Mouse (Mus musculus) frontal cortex, postnatal 10 days (tissue): ENCODE data around the gene Ly75.

ENCODE experiments used
- DNase-seq, 2 experiments: peaks; one replicate each; pipeline ENCODE4 v3.0.0; 2022; ENCODE audit warnings: low spot score in 2 of 2, mixed read lengths in 1 of 2

Ly75 gene

DNA sequence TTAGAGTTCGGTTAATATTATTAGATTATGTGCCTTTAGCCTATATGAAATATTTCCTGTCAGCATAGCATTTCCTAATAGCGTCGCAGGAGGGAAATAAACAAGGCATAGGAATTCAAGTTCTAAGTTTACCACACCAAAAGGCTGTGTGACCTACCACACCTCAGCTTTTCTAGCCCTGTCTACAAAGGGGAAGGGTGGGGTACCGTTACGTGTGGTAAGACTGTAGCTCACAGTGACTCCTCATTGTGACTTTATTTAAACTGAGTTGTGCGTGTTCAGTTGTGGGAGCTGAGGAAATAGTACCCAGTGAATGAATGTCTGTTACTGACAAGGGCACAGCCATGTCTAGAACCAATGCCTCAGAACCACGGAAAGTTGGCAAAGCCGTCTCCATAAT, 8.0 kb downstream of the Ly75 start:
- DNase-seq = no peak

DNA sequence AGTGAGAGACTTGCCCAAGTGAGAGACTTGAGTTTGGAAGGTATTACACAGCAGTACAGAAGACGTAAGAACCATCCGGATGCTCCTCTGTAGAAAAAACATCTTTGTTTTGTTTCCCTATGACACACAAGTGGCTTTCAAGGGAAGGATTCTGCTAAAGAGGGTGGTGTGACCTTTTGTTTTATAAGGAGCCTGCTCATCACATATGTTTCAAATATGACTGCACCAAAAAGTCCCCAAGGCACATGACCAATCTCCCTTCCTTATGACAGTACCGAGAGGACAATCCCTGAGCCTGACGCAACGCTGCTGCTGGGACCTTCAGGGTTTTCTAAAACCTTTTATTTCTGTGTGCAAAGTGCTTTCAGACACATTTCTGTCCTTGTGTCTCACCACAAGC, 12.9 kb downstream of the Ly75 start:
- no peak for DNase-seq

DNA sequence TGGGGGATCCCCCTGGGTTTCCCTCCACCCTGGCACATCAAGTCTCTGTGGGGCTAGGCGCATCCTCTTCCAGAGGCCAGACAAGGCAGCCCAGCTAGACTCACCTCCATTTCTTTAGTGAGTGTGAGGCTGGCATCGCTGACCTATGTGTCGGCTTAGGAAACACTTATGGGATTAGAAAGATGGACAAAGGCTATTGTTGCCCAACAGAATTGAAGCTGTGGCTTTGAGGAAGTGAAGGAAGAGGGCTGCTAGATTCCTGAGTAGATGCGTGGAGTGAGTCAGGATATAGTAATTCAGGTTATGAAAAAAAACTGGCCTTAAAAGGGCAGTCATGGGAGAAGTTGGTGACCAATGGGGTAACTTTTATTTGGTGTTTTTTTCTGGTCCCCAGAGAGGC, 13.6 kb downstream of the Ly75 start:
- no peak for DNase-seq

DNA sequence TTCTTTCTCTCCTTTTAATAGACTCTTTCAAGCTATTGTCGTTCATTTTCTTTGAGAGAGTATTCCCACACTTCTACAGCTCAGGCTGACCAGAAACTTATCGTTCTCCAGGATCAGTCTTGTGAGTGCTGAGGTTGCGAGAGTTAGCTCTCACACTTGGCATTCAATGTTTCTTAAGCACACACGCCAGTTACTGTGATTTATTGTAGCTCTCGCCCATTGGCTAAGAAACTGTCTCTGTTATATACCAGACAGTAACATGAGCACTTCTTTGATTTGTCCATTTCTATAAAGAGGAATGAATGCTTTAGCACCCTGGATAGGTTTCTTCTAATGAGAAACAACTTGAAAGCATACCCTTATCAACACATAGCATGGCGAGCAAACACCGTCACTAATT, 15.2 kb downstream of the Ly75 start:
- DNase-seq = no peak

DNA sequence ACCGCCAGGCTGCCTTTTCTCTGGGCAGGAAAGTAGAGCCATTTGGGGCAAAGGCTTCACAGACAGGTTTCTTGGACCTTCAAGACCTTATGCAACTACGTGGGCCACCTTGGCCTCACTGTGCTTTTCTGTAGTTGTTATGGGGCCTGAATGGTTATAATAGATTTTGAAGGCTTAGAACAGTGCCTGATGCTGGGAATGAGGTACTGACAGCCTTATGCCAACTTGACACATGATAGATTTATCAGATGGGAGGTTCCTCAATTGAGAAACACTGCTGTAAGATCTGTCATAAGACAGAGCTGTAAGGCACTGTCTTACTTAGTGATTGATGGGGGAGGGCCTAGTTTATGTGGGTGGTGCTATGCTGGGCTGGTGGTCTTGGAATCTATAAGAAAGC, 15.9 kb downstream of the Ly75 start:
- no peak for DNase-seq

DNA sequence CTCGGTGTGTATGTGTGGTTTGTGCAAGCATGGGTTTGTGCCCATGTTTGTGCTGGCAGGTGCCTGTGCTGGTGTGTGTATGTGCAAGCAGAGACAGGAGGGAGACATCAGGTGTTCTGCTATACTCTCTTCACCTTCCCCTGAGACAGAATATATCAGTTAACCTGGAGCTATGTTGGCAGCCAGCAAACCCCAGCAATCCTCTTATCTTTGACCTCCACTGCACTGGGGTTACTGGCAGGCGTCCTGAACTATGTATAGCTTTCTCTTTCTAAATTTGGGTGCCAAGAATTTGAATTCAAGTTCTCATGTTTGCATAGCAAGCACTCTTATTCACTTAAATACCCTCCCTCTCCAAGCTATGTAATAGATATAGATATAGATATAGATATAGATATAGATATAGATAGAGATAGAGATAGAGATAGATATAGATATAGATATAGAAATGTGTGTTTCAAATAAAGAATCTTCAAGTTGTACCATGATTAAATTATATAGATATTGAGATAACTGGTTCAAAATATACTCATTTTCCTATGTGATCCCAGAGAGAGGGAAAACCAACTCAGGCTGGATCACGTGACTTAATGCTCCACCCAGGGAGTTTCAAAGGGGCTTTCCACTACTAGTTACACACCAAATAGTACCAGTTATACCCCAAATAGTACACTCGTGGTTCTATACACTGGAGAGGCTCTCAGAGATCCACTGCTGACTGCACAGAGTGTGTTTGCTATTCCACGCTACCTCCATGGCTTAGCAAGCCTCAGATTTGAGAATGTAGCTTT, 17.1 kb downstream of the Ly75 start:
- no peak for DNase-seq

DNA sequence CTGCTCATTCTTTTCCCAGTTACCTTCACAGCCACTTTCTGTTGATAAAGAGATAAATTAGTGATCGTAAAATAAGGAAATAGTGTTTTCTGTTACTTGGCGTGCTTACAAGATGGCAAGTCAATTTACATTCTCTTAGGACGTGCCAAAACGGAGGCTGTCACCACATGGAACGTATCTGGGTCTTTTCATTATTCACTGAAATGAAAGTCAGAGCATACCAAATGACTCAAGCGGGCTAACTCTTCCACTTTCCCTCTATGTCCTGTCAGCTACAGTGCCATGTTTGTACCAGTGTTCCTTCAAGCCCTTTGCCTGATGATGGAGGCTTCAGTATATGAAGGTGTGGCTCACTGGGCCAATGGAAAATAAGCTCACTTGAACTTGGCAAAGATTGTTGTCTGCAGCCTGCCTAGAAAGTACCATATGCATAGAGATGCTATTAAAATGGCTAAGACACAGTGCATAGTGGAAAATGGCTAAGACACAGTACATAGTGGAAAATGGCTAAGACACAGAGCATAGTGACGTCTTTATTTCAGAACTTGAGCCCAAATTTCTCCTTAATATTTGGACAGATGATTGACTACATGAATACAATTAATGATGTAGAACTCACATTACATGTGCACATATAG, 17.8 kb downstream of the Ly75 start:
- DNase-seq = no peak

GRCm38 (mm10) chr2:60362146-60362545, 21.0 kb downstream of the Ly75 start:
- DNase-seq = no peak

- DNase-seq = no peak
Observed at GRCm38 (mm10) chr2:60359796-60360195, 23.3 kb downstream of the Ly75 start.

DNA sequence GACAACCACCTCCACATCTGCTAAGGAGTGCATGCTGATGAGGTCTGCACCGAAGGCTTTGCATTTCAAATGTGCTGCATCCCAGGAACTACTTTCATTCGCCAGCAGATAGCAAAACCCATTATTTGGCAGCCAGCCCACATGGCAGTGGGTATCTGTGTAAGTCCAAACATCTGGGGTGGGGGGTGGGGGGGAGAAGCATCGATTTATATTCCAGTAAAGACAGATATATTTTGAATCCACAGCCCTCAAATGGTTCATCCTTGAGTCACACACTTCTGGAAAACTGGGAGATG, 27.8 kb downstream of the Ly75 start:
- no peak for DNase-seq

GRCm38 (mm10) chr2:60354541-60355387, 28.3 kb downstream of the Ly75 start:
- no peak for DNase-seq

GRCm38 (mm10) chr2:60352296-60352695, 30.8 kb downstream of the Ly75 start:
- DNase-seq = no peak

- DNase-seq = no peak
Observed at GRCm38 (mm10) chr2:60351781-60352180, 31.3 kb downstream of the Ly75 start.

GRCm38 (mm10) chr2:60347875-60348274, 35.2 kb downstream of the Ly75 start:
- DNase-seq = no peak

GRCm38 (mm10) chr2:60346531-60346930, 36.6 kb downstream of the Ly75 start:
- no peak for DNase-seq

- no peak for DNase-seq
Observed at GRCm38 (mm10) chr2:60345717-60346116, 37.4 kb downstream of the Ly75 start.

DNA sequence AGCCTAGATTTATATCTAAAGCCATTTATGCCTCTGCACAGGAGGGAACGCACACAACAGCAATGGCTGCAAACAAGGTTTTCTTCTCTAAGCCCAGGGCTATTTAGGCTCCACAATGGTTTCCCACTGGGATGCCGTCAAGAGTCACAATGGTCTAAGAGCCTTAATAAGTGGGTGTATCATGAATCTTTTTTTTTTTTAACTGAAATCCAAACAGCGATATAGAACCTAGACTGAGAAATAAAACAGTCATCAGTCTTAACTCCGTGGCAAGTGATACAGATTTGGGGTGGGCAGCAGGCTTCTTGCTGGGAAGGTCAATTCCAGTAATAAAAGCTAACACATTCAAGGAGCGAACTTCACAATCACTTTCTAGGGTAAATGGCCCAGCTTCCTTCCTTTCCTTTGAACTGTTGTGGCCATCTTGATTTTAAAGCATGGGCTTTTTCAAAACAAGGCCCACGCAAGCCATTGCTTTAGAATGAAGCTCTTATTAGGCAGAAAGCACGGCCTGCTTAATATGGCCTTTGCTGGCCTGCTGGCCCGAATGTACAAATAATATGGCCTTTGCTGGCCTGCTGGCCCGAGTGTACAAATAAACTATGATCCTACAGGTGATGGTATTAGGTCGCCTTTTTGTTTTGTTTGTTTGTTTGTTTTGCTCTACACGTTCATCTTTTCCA, 39.4 kb downstream of the Ly75 start:
- no peak for DNase-seq

- DNase-seq = no peak
Observed at GRCm38 (mm10) chr2:60342107-60342880, 40.8 kb downstream of the Ly75 start.

DNA sequence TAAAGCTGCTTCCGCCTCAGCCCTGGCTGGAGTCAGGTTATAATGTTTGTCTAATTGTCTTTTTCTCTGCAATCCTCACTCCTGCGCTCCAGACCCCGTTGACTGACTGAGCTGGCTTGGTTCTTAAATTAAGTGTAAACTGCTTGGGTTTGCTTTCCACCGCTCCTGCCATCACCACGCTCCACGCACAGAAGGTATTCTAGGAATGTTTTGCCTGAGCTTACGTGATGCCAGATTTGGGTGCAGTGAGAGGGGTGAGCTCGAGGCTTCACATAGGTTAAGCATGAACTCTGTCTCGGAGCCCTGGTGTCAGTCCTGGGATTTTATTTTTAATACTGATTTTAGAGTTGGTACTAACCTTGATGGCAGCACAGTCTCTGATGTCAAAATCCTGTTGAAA, 45.2 kb downstream of the Ly75 start:
- no peak for DNase-seq

- DNase-seq = no peak
Observed at GRCm38 (mm10) chr2:60328641-60329040, 54.5 kb downstream of the Ly75 start.

GRCm38 (mm10) chr2:60327581-60327980, 55.5 kb downstream of the Ly75 start:
- DNase-seq = no peak
